Mouse (Mus musculus) liver, embryonic 13.5 days (tissue): ENCODE measurements around the gene Tnfsf9. TPM values are rescaled to one million over a fixed set of nuclear protein-coding genes. Genes with fewer than 3 reads are reported as not detected.

ENCODE experiments used
- ATAC-seq: fragments of 200-750 bp; cut with Nextera tagmentation; 2 replicates; pipeline ENCODE4 v1.8.0; 2017; ENCODE audit warnings: low read depth, mild to moderate bottlenecking, moderate number of reproducible peaks, moderate library complexity
- DNase-seq: peaks from one replicate; pipeline ENCODE4 v3.0.0; 2022
- H3K27ac ChIP-seq: fragments of 300-500 bp; sonication (generic); 2 replicates; pipeline ENCODE4 v1.5.1; 2015; ENCODE audit warnings: moderate library complexity, mild to moderate bottlenecking, inconsistent platforms
- H3K27me3 ChIP-seq: fragments of 300-500 bp; sonication (generic); 2 replicates; pipeline ENCODE4 v1.6.1; 2015; ENCODE audit warnings: mild to moderate bottlenecking, inconsistent platforms
- H3K36me3 ChIP-seq: fragments of 300-500 bp; sonication (generic); 2 replicates; pipeline ENCODE4 v1.6.1; 2015; ENCODE audit warnings: mild to moderate bottlenecking, inconsistent platforms
- H3K4me1 ChIP-seq: fragments of 300-500 bp; sonication (generic); replicated peaks from 2 replicates; pipeline ENCODE4 v1.6.1; 2015; ENCODE audit warnings: inconsistent platforms
- H3K4me2 ChIP-seq: fragments of 300-500 bp; sonication (generic); 2 replicates; pipeline ENCODE4 v1.6.1; 2015; ENCODE audit warnings: inconsistent platforms, mild to moderate bottlenecking, moderate library complexity
- H3K4me3 ChIP-seq: fragments of 300-500 bp; sonication (generic); replicated peaks from 2 replicates; pipeline ENCODE4 v1.5.1; 2015; ENCODE audit warnings: mild to moderate bottlenecking, inconsistent platforms
- H3K9ac ChIP-seq: fragments of 300-500 bp; sonication (generic); 2 replicates; pipeline ENCODE4 v1.6.1; 2015; ENCODE audit warnings: mild to moderate bottlenecking, inconsistent platforms
- H3K9me3 ChIP-seq: fragments of 300-500 bp; sonication (generic); replicated peaks from 2 replicates; pipeline ENCODE4 v1.6.1; 2016; ENCODE audit warnings: inconsistent platforms
- WGBS: fragments of 180-500 bp; shearing (Covaris S2); methylation state at CpG from one replicate; pipeline ENCODE4 v1.1.7; 2015; ENCODE audit not compliant: insufficient replicate concordance; 5-methylcytosine and 5-hydroxymethylcytosine counted together
- polyA plus RNA-seq: library from polyadenylated mRNA; unstranded; fragments of >200 nt; fragmentation: Nextera tagmentation; extraction: Ambion mirVana; gene quantifications from 2 replicates; pipeline ENCODE4 v1.2.1, GENCODE M21; 2015

The Tnfsf9 gene
- polyA plus RNA-seq, 1 experiment from 2014 or later, result 1.0 TPM

DNA sequence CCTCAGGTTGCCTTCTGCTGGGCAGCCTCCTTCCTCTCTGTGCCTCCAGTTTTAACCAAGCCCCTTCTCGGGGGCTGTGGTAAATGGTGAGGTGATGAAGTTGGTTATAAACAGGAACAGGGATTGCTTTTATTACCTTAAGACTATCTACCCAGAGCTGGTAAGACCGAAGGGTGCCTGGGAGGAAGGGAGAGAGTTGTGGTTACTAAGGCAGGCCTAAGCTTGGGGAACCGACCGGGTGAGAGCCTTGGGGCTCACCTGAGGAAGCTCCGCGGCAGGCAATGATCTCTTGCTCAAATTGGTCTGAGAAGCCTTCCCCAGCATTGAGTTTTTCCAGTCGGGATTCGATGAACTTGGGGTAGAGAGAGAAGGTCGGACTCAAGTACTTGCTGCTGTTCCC lies 34.9 kb upstream of the Tnfsf9 start:
- Histone ChIP-seq H3K36me3 (no peaks in the 10 kb centered on the region), H3K9ac (no peak overlapping the region), H3K27ac (no peak overlapping the region), H3K4me1 (peaks cover 23% of the 10 kb centered on the region), H3K9me3 (no peaks in the 10 kb centered on the region), H3K4me2 (no peak overlapping the region), H3K27me3 (peaks cover 22% of the 10 kb centered on the region), H3K4me3 (no peak overlapping the region)
- DNase-seq (no peak), ATAC-seq (no peak)
- WGBS, result 29% methylated on average over 9 of the region's 9 CpGs

GRCm38 (mm10) chr17:57070699-57071098 lies 34.4 kb upstream of the Tnfsf9 start:
- H3K9ac ChIP-seq, result no peak overlapping the region
- no peaks in the 10 kb centered on the region for H3K9me3 ChIP-seq
- 20% methylated on average over 11 of the region's 11 CpGs for WGBS
- no peaks in the 10 kb centered on the region for H3K36me3 ChIP-seq
- no peak for DNase-seq
- no peak overlapping the region for H3K4me3 ChIP-seq
- H3K27ac ChIP-seq, result no peak overlapping the region
- ATAC-seq, result no peak
- peaks cover 19% of the 10 kb centered on the region; the same call in 1 of the 2 replicates for H3K27me3 ChIP-seq
- H3K4me1 ChIP-seq, result peaks cover 23% of the 10 kb centered on the region
- H3K4me2 ChIP-seq, result peak overlapping the region; percentile 14; the same call in 1 of the 2 replicates

DNA sequence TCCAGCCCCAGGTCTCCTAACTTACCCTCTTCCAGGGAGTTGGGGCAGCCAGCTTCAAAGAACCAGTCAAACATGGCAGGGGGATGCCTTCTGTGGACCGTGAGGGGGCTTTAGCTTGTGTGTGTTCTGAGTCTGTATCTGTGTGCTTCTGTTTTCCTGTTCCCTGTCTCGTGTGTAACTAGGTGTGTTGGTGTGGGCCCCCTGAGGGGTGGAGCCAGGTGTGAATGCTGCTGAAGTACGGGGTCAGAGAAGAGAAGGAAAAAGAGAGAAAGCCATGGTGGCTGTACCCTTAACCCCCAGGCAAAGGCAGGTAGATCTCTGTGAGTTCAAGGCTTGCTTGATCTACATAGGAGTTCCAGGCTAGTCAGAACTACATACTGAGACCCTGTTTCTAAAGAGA lies 28.2 kb upstream of the Tnfsf9 start:
- ATAC-seq, result no peak
- Histone ChIP-seq H3K27ac (no peak overlapping the region), H3K4me2 (no peak overlapping the region), H3K4me1 (peaks cover 11% of the 10 kb centered on the region), H3K36me3 (no peaks in the 10 kb centered on the region), H3K9me3 (no peaks in the 10 kb centered on the region), H3K27me3 (0 out of 2 replicates have a peak, but pooled peaks cover 3% of the 10 kb centered on the region), H3K9ac (no peak overlapping the region), H3K4me3 (no peak overlapping the region)
- 37% methylated on average over 3 of the region's 3 CpGs for WGBS
- DNase-seq, result no peak

DNA sequence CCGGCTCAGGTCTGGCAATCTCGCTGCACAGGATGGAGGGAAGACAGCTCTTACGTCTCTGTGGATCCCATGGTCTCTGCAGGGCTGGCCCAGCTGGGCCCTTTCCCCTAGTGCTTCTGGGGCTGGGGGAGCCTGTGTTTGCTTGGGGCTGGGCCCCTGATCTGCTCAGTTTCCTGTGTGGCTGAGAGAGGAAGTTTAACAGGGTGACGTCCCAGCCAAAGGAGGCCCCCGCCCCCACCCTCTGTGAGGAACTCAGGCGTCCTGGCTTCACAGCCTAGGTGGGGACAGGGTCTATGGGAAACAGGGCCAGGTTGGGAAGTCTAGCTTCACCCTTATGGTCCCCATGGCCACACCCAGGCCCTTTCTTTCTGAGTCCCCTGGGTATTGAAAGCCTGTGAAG lies 26.8 kb upstream of the Tnfsf9 start, which contains the start of gene Dennd1c:
Dennd1c (minus strand) TSS at position 179 of the 400 bp plus-strand sequence.
- peaks cover 11% of the 10 kb centered on the region for H3K4me1 ChIP-seq
- H3K36me3 ChIP-seq, result no peaks in the 10 kb centered on the region
- H3K27me3 ChIP-seq, result no peaks in the 10 kb centered on the region
- WGBS, result 15% methylated on average over 6 of the region's 6 CpGs
- no peaks in the 10 kb centered on the region for H3K9me3 ChIP-seq
- no peak within 1 kb of the TSS for H3K9ac ChIP-seq
- peak within 1 kb of the TSS; percentile 17 for H3K4me3 ChIP-seq
- H3K4me2 ChIP-seq, result peak within 1 kb of the TSS; percentile 21; the same call in 1 of the 2 replicates
- peak; percentile 66 for ATAC-seq
- H3K27ac ChIP-seq, result peak within 1 kb of the TSS; percentile 11; the same call in 1 of the 2 replicates
- DNase-seq, result no peak

DNA sequence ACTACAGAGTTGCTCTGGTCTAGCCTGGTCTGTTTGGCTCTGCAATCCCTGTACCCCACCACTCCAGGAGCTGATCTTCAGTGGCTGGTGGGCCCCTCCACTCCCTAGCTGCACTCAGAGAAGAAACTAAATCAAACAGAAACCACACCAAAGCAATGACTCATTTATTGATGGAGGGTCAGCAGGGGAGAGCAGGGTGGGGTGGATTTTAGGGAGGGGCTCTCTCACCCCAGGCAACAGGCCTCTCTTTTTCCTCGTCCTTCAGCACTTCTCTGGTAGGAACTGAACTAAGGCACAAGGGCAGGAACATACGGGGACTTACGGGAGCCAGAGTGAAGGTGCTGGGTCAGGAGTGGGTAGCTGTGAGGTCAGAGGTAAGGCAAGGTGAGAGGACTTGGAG lies 25.2 kb upstream of the Tnfsf9 start:
- Histone ChIP-seq H3K4me2 (no peak overlapping the region), H3K9me3 (no peaks in the 10 kb centered on the region), H3K27me3 (no peaks in the 10 kb centered on the region), H3K36me3 (no peaks in the 10 kb centered on the region), H3K27ac (no peak overlapping the region), H3K4me1 (peaks cover 11% of the 10 kb centered on the region), H3K4me3 (no peak overlapping the region), H3K9ac (no peak overlapping the region)
- ATAC-seq, result no peak
- DNase-seq, result no peak
- 76% methylated on average over 3 of the region's 3 CpGs for WGBS

DNA sequence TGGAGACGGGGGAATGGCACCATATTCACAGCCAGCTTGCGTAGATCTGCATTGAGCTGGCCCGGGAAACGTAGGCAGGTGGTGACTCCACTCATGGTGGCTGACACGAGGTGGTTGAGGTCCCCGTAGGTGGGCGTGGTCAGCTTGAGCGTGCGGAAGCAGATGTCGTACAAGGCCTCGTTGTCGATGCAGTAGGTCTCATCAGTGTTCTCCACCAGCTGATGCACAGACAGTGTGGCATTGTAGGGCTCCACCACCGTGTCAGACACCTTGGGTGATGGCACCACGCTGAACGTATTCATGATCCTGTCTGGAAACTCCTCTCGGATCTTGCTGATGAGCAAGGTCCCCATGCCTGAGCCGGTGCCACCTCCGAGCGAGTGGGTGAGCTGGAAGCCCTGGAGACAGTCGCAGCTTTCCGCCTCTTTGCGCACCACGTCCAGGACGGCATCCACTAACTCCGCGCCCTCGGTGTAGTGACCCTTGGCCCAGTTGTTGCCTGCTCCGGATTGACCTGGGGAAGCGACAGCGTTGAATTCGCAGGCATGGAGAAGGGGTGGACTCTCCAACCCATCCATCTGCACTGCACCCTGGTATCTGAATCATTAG lies 23.8 kb upstream of the Tnfsf9 start:
- Histone ChIP-seq H3K4me3 (no peak overlapping the region), H3K36me3 (no peaks in the 10 kb centered on the region), H3K9me3 (no peaks in the 10 kb centered on the region), H3K4me2 (no peak overlapping the region), H3K9ac (no peak overlapping the region), H3K27ac (no peak overlapping the region), H3K4me1 (peaks cover 11% of the 10 kb centered on the region), H3K27me3 (peaks cover 5% of the 10 kb centered on the region; the same call in 1 of the 2 replicates)
- ATAC-seq, result no peak
- no peak for DNase-seq
- 84% methylated on average over 31 of the region's 31 CpGs for WGBS

GRCm38 (mm10) chr17:57082481-57082880 lies 22.6 kb upstream of the Tnfsf9 start:
- DNase-seq (no peak), ATAC-seq (no peak)
- no peak overlapping the region for H3K27ac ChIP-seq
- H3K4me1 ChIP-seq, result peaks cover 15% of the 10 kb centered on the region
- H3K4me3 ChIP-seq, result no peak overlapping the region
- 63% methylated on average over 5 of the region's 5 CpGs for WGBS
- H3K4me2 ChIP-seq, result no peak overlapping the region
- no peak overlapping the region for H3K9ac ChIP-seq
- H3K36me3 ChIP-seq, result no peaks in the 10 kb centered on the region
- H3K27me3 ChIP-seq, result peaks cover 15% of the 10 kb centered on the region
- no peaks in the 10 kb centered on the region for H3K9me3 ChIP-seq

GRCm38 (mm10) chr17:57085970-57086757 lies 19.0 kb upstream of the Tnfsf9 start:
- DNase-seq (no peak), ATAC-seq (no peak)
- Histone ChIP-seq H3K27ac (no peak overlapping the region), H3K36me3 (no peaks in the 10 kb centered on the region), H3K9me3 (no peaks in the 10 kb centered on the region), H3K4me3 (no peak overlapping the region), H3K9ac (no peak overlapping the region), H3K4me2 (no peak overlapping the region), H3K4me1 (peaks cover 3% of the 10 kb centered on the region), H3K27me3 (peaks cover 38% of the 10 kb centered on the region)
- WGBS, result 72% methylated on average over 11 of the region's 11 CpGs

DNA sequence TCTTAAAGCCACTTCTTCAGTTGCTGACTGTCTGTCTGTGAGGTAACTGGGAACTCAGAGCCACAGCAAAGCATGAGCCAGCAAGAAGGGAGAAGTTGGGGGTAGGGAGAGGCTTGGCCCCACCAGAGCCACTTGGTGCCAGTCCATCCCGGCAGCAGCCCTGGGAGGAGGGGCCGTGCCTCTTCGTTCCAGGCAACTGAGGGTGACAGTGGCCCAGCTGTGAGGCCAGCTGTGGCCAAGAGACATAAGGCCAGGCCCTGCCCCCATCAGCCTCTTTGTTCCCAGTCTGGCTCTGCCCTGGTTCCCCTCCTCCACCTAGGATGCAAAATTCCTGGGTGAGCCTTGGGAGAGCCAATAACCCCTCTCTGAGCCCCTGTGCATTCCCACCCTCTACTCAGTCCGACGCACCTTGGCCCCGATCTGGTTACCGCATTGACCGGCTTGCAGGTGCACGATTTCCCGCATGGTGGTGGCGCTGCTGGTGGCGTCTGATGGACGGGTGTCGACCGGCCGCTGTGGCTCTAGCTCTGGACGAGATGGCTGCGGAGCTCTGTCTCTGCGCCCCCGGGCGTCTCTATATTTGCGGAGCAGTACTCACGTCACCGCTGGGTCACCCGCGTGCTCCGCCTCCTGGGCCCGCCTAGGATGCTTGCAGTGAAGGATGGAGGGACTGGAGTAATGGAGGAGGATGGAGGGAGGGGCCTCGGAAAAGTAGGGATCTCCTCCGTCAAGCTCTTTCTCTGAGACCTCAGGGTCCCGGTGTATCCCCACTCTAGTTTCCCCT lies 17.9 kb upstream of the Tnfsf9 start, which contains the start of gene Tubb4a:
Tubb4a (minus strand) TSS at position 734 of the 784 bp plus-strand sequence.
- Histone ChIP-seq H3K9ac (no peak within 1 kb of the TSS), H3K4me2 (peak within 1 kb of the TSS; percentile 39), H3K27me3 (peaks cover 38% of the 10 kb centered on the region), H3K4me1 (peaks cover 3% of the 10 kb centered on the region), H3K9me3 (no peaks in the 10 kb centered on the region), H3K4me3 (peak within 1 kb of the TSS; percentile 18; the same call in 1 of the 2 replicates), H3K27ac (no peak within 1 kb of the TSS), H3K36me3 (no peaks in the 10 kb centered on the region)
- DNase-seq, result no peak
- WGBS, result 4% methylated on average over 31 of the region's 31 CpGs
- no peak for ATAC-seq

- WGBS, result 59% methylated on average over 3 of the region's 3 CpGs
- ATAC-seq, result peak; percentile 40
Measured at GRCm38 (mm10) chr17:57094222-57094621, 10.9 kb upstream of the Tnfsf9 start.

More at GRCm38 (mm10) chr17:57094222-57094621, 10.9 kb upstream of the Tnfsf9 start:
- Histone ChIP-seq H3K27me3 (peaks cover 6% of the 10 kb centered on the region), H3K9ac (no peak overlapping the region), H3K4me1 (peaks cover 9% of the 10 kb centered on the region), H3K27ac (no peak overlapping the region), H3K4me3 (no peak overlapping the region), H3K4me2 (no peak overlapping the region), H3K36me3 (no peaks in the 10 kb centered on the region), H3K9me3 (no peaks in the 10 kb centered on the region)
- no peak for DNase-seq
